Mouse (Mus musculus) kidney, postnatal 4 days (tissue): Measurements from ENCODE around the gene Zgpat.

Experiments
- DNase-seq, 2 experiments: peaks; one replicate each; pipeline ENCODE4 v3.0.0; 2021; ENCODE audit warnings: mixed read lengths in 2 of 2

The Zgpat gene

GRCm38 (mm10) chr2:181364860-181365596 is at the start of gene Zgpat, which contains the start of gene Arfrp1:
Zgpat (plus strand) TSS chr2:181364928.
Arfrp1 (minus strand) TSS chr2:181365404.
- DNase-seq = peak; percentile 90 to 95

DNA sequence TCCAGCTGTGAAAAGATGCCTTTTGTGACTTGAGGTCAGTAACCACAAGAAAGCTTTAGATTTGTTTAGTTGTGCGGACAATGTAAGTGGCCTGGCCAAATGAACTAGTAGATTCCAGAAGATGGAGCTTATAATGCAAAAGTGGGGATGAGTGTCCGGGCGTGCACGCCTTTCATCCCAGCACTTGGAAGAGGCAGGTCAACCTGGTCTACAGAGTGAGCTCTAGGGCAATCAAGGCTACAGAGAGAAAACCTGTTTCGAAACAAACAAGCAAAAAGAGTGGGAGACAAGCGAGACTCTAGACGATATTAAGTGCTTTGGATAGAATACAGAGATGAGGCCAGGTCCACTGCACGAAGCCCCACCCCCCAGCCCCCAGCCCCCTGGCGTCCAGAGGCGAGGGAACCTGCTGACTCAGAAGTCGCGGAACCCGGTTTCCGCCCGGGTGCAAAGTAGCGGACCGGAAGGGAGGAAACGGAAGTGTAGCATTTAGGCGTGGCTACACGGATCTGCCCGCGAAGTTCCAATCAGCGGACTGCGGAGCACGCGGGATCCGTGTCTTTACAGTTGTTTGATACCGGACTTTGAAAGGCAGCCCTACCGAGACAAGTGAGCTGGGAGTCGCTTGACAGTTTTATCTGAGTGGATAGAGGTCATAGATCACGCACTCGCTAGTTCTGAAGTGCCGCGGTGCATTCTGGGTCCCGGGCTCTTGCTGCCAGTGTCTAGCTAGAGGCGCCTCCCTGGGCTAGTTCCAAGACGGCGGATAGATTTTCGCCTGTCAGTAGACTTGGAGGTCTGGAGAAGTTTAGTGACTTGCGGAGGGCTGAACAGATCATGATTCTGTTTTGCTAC is 45.3 kb upstream of the Zgpat start, which contains the start of gene Rtel1:
Gene Rtel1 (plus strand): TSS at position 492 of the 855 bp plus-strand sequence.
- peak; percentile 88 to 91 for DNase-seq

GRCm38 (mm10) chr2:181320103-181320499 is 44.6 kb upstream of the Zgpat start:
- DNase-seq = no peak

- DNase-seq = no peak
Observed at GRCm38 (mm10) chr2:181322136-181322535, 42.6 kb upstream of the Zgpat start.

DNA sequence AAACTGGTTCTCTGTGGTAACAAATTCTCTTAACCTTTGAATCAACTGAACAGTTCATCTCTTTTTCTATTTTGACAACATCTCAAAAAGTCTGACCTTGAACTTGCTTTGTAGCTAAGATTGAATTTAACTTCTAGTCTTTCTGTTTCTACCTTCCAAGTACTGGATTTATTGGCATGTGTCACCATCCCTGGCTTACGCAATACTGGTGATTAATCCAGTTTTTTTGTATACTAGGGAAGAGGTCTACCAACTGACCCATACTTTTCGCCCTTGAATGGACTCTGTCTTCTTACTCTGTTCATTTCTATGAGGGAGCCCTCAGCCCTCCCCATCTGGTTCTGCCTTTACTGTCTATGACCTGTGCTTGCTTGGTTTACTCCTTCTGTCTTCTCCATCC is 38.6 kb upstream of the Zgpat start:
- no peak for DNase-seq

- DNase-seq = no peak
Observed at GRCm38 (mm10) chr2:181332542-181332941, 32.2 kb upstream of the Zgpat start.

- peak; percentile 81 for DNase-seq
Observed at GRCm38 (mm10) chr2:181334023-181334422, 30.7 kb upstream of the Zgpat start.

- DNase-seq = no peak
Observed at GRCm38 (mm10) chr2:181340426-181340825, 24.3 kb upstream of the Zgpat start.

DNA sequence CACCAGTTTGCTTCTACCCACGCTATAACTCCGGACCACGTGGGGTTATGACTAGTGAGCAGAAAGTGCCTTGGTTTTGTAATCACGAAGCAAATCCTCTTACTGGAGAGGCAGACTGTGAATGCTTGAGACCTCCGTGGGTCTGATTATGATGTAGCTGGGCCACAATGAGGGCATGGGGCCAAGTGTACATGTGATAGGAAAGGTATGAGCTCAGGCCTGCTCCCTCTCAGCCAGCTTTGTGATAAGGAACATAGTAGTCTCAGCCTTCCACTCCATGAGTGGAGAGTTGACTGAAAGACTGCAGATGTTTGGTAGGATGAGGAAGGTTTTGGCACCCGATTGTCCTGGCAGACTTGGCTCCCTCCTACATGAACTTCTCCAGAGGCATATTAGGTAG is 22.0 kb upstream of the Zgpat start:
- DNase-seq = no peak

DNA sequence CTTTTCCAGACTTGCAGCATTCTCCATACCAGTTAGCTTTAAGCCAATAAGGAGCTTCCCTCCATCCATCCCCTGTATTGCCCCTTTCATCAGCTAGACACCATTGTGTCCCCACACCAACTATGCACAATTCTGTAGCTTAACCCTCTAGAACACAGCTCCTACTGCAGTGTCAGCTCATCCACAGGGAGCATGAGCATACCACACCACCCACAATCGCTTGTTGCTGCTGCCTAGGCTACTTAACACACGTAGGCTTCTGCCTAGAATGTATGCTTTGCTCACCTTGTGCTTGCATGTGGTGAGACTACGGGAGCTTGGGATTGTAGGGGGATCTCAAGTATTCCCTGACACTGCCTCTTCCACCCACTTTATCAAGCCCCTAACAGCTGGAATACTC is 7.9 kb upstream of the Zgpat start:
- no peak for DNase-seq

GRCm38 (mm10) chr2:181363946-181364345 is 782 bp upstream of the Zgpat start:
- no peak for DNase-seq

- no peak for DNase-seq
Observed at GRCm38 (mm10) chr2:181364487-181364859, 255 bp upstream of the Zgpat start.

DNA sequence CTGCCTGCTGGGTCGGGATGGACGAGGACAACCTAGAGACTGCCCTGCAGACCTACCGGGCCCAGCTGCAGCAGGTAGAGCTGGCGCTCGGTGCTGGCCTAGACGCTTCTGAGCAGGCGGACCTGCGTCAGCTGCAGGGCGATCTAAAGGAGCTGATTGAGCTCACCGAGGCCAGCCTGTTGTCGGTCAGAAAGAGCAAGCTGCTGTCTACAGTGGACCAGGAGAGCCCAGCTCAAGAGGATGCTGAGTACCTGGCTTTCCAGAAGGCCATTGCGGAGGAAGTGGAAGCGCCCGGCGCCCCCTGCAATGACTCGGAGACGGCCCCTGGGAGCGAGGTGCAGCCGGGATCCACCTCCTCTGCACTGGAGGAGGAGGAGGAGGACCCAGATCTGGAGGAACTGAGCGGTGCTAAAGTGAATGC is 937 bp downstream of the Zgpat start:
- DNase-seq = peak in 1 of 2 experiments; percentile 50

DNA sequence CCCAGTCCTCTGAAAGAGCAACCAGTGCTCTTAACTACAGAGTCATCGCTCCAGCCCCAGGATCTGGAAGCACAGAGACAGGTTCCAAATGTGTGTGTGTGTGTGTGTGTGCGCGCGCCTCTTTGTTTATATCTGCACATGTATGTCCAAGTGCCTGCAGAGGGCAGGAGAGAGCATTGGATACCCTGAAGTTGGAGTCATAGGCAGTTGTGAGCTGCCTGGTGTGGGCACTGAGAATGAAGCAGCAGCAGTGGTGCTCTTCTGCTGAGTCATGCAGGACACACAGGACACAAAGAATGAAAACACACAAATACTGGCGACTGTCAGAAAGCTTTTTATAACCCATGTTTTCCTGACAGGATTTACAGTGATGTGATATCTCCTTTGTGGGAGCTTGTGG is 5.3 kb downstream of the Zgpat start:
- no peak for DNase-seq

GRCm38 (mm10) chr2:181375787-181376186 is 11.1 kb downstream of the Zgpat start:
- no peak for DNase-seq

DNA sequence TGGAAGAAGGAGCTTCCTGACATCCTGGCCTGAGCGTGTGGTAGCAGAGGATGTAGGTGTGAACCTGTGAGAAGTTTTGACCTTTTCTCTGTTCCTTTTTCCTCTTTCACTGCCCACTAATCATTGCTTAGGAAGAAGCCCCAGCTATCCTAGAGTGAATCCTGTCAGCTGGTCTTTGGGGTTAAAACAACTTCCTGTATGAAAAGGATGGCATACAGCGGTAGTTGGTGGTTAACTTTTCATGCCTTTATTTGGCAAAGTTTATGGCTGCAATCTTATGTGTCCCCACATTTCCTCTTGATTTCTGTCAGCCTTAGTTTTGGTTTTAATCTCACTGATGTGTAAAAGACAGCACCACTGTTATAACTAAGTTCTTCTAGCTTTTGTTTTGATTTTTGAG is 12.5 kb downstream of the Zgpat start:
- DNase-seq = no peak

GRCm38 (mm10) chr2:181378701-181379100 is 14.0 kb downstream of the Zgpat start:
- no peak for DNase-seq

DNA sequence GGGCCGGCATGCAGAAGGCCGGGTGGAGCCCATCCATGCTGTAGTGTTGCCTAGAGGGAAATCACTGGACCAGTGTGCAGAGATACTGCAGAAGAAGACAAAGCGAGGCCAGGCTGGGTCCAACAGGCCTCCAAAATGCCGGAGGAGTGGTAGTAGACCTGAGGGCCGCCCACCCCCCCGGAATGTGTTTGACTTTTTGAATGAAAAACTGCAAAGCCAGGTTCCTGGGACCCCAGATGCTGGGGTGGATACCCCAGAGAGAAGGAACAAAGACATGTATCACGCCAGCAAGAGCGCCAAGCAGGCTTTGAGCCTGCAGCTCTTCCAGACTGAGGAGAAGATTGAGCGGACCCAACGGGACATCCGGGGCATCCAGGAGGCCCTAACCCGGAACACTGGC is 15.1 kb downstream of the Zgpat start, which contains the start of gene Lime1:
Gene Lime1 (plus strand): TSS at position 301 of the 400 bp plus-strand sequence.
- DNase-seq = no peak

DNA sequence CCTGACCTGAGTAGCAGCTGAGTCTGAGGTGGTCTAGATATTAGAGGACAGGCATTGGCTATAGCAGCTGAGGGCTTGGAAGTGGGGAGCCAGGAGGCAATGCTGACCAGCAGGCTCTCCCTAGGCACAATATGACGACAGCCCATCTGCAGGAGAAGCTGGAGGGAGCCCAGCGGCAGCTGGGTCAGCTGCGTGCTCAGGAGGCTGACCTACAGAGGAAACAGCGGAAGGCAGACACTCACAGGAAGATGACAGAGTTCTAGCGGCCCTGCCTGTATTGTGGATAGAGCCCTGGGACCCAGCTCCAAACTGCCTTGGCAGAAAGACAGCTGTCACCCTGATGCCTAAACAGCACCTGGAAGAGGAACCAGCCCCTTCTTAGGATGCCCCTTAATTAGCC is 15.5 kb downstream of the Zgpat start:
- DNase-seq = peak in 1 of 2 experiments; percentile 18

DNA sequence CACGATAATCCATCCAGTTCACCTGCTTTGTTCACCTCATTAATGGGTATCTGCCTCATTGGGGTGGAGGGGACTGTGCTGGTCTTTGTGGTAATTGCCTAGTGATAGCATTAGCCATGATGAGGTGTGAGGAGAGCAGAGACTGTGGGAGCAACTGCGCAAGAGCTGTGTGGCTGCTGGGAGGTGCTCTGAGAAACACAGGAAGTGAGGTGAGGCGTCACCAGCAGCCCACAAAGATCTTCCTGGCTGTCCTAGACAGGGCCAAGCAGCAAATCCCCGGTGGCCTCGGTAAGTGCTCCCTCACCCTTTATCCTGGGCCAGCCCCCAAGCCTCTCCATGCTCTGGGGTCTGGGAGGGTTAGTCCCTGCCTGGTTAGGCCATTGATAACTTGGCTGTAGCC is 16.4 kb downstream of the Zgpat start:
- DNase-seq = no peak

DNA sequence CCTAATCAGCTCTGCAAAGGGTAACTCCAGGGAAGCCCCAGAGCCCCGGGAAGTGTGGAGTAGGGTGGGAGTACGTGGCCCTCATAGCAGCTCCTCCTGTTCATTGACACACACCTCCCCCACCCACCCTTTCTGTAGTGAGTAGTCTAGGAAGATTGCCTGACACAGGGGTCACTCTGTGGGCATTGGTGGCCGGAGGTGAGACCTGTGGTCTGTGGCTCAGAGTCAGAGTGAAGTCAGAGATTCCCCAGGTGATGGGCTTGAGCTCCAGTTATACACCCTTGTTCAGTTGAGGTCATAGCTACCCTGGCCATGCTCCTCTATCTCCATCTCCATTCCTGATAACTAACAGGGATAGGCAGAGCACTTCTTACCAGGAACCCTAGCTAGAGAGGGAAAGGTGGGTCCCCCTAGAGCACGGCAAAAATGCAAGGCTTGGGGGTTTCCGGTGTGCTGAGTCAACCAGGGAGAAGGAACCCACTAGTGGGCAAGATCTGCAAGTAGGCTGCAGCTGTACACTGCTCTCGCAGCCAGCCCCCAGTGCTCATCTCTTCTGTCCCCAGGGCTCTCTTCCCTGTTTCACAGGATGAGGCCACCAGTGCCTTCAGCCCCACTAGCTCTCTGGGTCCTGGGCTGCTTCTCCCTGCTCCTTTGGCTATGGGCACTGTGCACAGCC is 17.0 kb downstream of the Zgpat start:
- DNase-seq = no peak

GRCm38 (mm10) chr2:181384463-181384862 is 19.7 kb downstream of the Zgpat start:
- peak in 1 of 2 experiments; percentile 6 for DNase-seq

- peak; percentile 50 to 66 for DNase-seq
Observed at GRCm38 (mm10) chr2:181384919-181385391, 20.2 kb downstream of the Zgpat start.
